Mouse (Mus musculus) CD8-positive naive resting alpha-beta T cell, adult 2 months (primary cell): ENCODE measurements at regions not wholly inside any gene's neighbourhood (a gene's known extent, or its start where the extent isn't known, plus 50 kb on each side); places are given as distances from the start of the nearest gene placed in this dataset.

Experiments used
- DNase-seq, 2 experiments: peaks; one replicate each; pipeline ENCODE4 v3.0.0; 2022; ENCODE audit warnings: low read depth in 2 of 2, low spot score in 2 of 2

- DNase-seq: no peak
These were observed 172.7 kb downstream of the Tmem17 start for GRCm38 (mm10) chr11:22684576-22684975.

GRCm38 (mm10) chr11:22690829-22691228 is 169.9 kb downstream of the B3gnt2 start:
- no peak for DNase-seq

GRCm38 (mm10) chr11:22692281-22692857 is 168.4 kb downstream of the B3gnt2 start:
- no peak for DNase-seq

GRCm38 (mm10) chr11:22692941-22693341 is 167.8 kb downstream of the B3gnt2 start:
- peak; percentile 34 to 62 for DNase-seq

- peak in 1 of 2 experiments; percentile 18 for DNase-seq
These were observed 167.4 kb downstream of the B3gnt2 start for GRCm38 (mm10) chr11:22693376-22693775.

- DNase-seq: no peak
These were observed 166.8 kb downstream of the B3gnt2 start for GRCm38 (mm10) chr11:22693984-22694383.

- no peak for DNase-seq
These were observed 165.9 kb downstream of the B3gnt2 start for GRCm38 (mm10) chr11:22694829-22695228.

- no peak for DNase-seq
These were observed 165.5 kb downstream of the B3gnt2 start for GRCm38 (mm10) chr11:22695237-22695636.

GRCm38 (mm10) chr11:22698057-22698941 is 162.5 kb downstream of the B3gnt2 start:
- DNase-seq: no peak

GRCm38 (mm10) chr11:22706082-22706481 is 154.7 kb downstream of the B3gnt2 start:
- DNase-seq: no peak
